Mouse (Mus musculus) heart, adult 2 months (tissue): Measurements from ENCODE around the gene Soga1. TPM values are rescaled to one million over a fixed set of nuclear protein-coding genes. Genes with fewer than 3 reads are reported as not detected.
A peak's percentile ranks its signal among the peaks of the same experiment; 100 is the strongest.

Experiments used
- DNase-seq, 2 experiments: peaks; one replicate each; pipeline ENCODE4 v3.0.0; 2021
- H3K27ac ChIP-seq: fragments of 200-600 bp; 2 replicates; pipeline ENCODE4 v1.8.1; 2022
- H3K27me3 ChIP-seq: fragments of 200-500 bp; 2 replicates; pipeline ENCODE4 v1.6.1; 2012; ENCODE audit warnings: mild to moderate bottlenecking, low read length, inconsistent platforms, mixed read lengths; ENCODE audit not compliant: control insufficient read depth, insufficient read depth
- H3K36me3 ChIP-seq: fragments of 200-500 bp; 2 replicates; pipeline ENCODE4 v1.6.1; 2012; ENCODE audit warnings: low read length, inconsistent platforms; ENCODE audit not compliant: control insufficient read depth, insufficient read depth
- H3K4me1 ChIP-seq: fragments of 200-500 bp; 2 replicates; pipeline ENCODE4 v1.6.1; 2011; ENCODE audit warnings: low read length; ENCODE audit not compliant: control insufficient read depth, insufficient read depth
- H3K4me3 ChIP-seq: fragments of 200-600 bp; 2 replicates; pipeline ENCODE4 v1.8.1; 2022
- H3K79me2 ChIP-seq: fragments of 200-500 bp; replicated peaks from 2 replicates; pipeline ENCODE4 v1.6.1; 2012; ENCODE audit warnings: mild to moderate bottlenecking, inconsistent platforms, low read length, moderate library complexity, mixed read lengths; ENCODE audit not compliant: control insufficient read depth, insufficient read depth
- H3K9ac ChIP-seq: fragments of 200-500 bp; 2 replicates; pipeline ENCODE4 v1.6.1; 2012; ENCODE audit warnings: low read depth, mild to moderate bottlenecking, control low read depth, inconsistent platforms, low read length, mixed read lengths
- CTCF ChIP-seq: fragments of 200-600 bp; IDR thresholded peaks from 2 replicates; pipeline ENCODE4 v1.8.1; 2022; ENCODE audit warnings: antibody characterized with exemption, mild to moderate bottlenecking, moderate library complexity
- EP300 ChIP-seq: fragments of 200-500 bp; IDR thresholded peaks from 2 replicates; pipeline ENCODE4 v1.6.1; 2011; ENCODE audit warnings: low read depth, low read length, control low read depth; ENCODE audit not compliant: insufficient read depth
- POLR2A ChIP-seq: fragments of 200-500 bp; IDR thresholded peaks from 2 replicates; pipeline ENCODE4 v1.6.1; 2011; ENCODE audit warnings: mild to moderate bottlenecking, low read depth, low read length, control low read depth; ENCODE audit not compliant: insufficient read depth
- WGBS: fragments of 180-500 bp; shearing (Covaris S2); methylation state at CpG from one replicate; pipeline ENCODE4 v1.1.7; 2018; 5-methylcytosine and 5-hydroxymethylcytosine counted together
- intact Hi-C: fragments of 180-260 bp; cut with DNase I; formaldehyde crosslinking; loops from one replicate; pipeline ENCODE4 v1.15.1; 2025
- polyA plus RNA-seq: library from polyadenylated mRNA; depleted of rRNA; stranded (reverse); fragments of >200 nt; gene quantifications from 2 replicates; pipeline ENCODE4 v1.2.3, GENCODE M21; 2012
- total RNA-seq, 2 experiments: library from RNA; stranded (reverse); gene quantifications; 2 replicates each; pipeline ENCODE4 v1.2.3; 2021

The Soga1 gene
- total and polyA plus RNA-seq, 3 experiments: 4.8 to 11.7 (median 10.0) TPM

DNA sequence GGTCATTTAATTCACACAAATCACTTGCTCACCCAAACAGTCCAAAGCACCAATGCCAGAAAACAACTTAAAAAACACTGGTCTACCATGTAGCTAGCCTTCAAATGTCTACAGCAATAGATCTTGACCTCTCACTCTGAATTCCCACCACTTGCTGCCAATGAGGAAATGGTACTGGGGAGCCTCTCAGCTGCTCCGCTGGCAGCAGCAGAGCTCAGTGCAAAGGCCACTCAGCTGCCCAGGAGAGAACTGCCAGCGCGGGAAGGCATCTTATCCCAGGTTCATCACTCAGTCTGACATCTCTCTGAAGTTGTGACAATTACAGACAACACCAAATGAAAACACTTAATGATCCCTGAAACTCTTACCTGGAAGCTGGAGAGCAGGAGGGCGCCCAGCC is 76.7 kb downstream of the Soga1 start:
- 90% methylated on average over 4 of the region's 4 CpGs for WGBS
- no peaks in the 10 kb centered on the region for H3K36me3 ChIP-seq
- intact Hi-C loops: no loop called here

DNA sequence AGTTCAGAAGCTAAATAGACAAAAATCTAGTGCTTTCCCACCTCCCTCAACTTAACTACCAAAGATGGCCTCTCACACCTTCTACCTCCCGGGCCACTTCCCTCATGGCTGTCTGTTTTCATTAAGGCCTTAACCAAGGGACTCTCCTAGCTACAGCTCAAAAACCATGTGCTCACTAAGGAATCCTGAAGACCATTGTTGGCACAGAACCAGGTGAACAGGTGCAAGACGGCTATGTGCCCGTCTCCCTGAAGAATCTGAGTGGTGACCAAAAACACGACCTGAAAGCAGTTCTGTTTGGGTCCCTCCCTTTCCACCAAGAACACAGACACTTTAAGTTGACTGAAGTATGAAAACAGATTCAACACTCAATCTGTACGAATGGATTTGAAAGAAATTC is 80.8 kb downstream of the Soga1 start:
- Histone ChIP-seq H3K4me3 (no peak overlapping the region), H3K27ac (no peak overlapping the region), H3K9ac (no peak overlapping the region), H3K79me2 (no peaks in the 10 kb centered on the region), H3K4me1 (no peaks in the 10 kb centered on the region), H3K36me3 (no peaks in the 10 kb centered on the region), H3K27me3 (no peaks in the 10 kb centered on the region)
- TF ChIP-seq EP300 (no peak), POLR2A (no peak), CTCF (no peak)
- no peak for DNase-seq
- 91% methylated on average over 5 of the region's 5 CpGs for WGBS
- intact Hi-C loops: loop anchor here (5.0 kb wide), 2 partner anchors 91 to 126 kb away; no protein-coding TSS in a partner anchor

More for the DNA sequence above, 76.7 kb downstream of the Soga1 start:
- peaks cover 1% of the 10 kb centered on the region for H3K4me1 ChIP-seq
- H3K27ac ChIP-seq: no peak overlapping the region
- DNase-seq: no peak
- TF ChIP-seq POLR2A: no peak
- no peak overlapping the region for H3K4me3 ChIP-seq
- H3K79me2 ChIP-seq: no peaks in the 10 kb centered on the region
- no peak overlapping the region for H3K9ac ChIP-seq
- H3K27me3 ChIP-seq: no peaks in the 10 kb centered on the region

DNA sequence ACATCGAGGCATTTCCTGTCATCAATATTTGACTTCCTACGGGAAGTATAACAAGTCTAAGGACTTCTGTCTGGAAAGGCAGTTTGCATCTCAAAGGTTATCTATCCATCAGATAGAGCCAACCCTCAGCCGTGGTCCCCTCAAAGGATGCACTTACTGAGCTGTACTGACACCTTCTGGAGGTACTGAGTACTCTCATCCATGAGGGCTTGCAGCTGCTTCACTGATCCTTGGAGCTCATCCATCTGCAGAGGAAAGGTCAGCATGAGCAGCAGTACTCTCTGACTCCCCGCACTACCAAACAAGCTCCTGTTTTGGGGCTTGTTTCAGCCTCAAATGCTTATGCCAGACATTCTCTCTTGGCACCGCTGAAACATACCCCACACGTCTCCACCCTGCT is 82.5 kb downstream of the Soga1 start:
- Histone ChIP-seq H3K4me3 (no peak overlapping the region), H3K9ac (no peak overlapping the region), H3K27ac (no peak overlapping the region), H3K79me2 (no peaks in the 10 kb centered on the region), H3K36me3 (no peaks in the 10 kb centered on the region), H3K4me1 (no peaks in the 10 kb centered on the region), H3K27me3 (no peaks in the 10 kb centered on the region)
- TF ChIP-seq EP300 (peak; percentile 61; the same call in 1 of the 2 replicates), POLR2A (no peak), CTCF (peak; percentile 79)
- peak in 1 of 2 experiments; percentile 27 for DNase-seq
- intact Hi-C loops: loop anchor here (5.0 kb wide), 2 partner anchors 89 to 124 kb away; no protein-coding TSS in a partner anchor
- WGBS: 45% methylated on average over 6 of the region's 6 CpGs

DNA sequence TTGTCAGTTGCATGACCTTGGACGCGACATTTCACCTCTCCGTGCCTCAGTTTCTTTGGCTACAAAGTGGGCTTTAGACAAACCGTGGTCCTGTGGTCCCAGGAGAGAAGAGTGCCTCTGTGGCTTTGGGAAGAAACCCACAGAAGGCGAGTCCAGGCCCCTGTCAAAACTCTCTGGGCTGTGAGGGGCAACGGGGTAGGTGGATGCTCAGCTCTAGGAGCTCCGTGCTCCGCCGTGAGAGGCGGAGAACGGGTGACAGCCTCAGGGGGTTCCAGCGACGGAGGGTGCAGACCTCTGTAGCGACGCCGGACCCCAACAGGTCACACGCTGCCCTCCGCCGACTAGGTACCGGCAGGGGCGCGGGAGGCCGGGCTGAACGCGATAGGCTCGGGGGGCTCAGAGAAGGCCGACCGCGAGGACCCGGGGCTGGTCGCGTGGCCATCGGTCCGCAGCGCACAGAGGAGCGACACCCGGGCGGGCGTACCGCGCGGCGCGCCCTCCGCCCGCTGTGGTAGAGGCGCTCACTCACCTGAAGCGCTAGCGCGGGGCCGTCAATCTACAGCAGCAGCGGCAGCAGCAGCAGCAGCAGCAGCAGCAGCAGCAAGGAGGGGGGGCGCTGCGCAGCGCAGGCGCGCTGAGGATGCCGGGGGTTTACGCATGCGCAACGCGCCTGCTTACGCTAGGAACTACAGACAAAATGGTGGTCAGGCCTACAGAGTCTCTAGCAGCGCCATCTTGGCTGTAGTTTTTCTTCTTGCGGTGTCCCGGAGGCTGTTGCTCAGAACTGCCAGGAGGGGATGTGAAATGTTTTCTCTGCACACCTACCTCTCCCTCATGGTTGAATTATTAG is 87.4 kb downstream of the Soga1 start, which contains the start of gene Ndrg3:
Gene Ndrg3 (minus strand): TSS at position 587 of the 850 bp plus-strand sequence.
- intact Hi-C loops: no loop called here

DNA sequence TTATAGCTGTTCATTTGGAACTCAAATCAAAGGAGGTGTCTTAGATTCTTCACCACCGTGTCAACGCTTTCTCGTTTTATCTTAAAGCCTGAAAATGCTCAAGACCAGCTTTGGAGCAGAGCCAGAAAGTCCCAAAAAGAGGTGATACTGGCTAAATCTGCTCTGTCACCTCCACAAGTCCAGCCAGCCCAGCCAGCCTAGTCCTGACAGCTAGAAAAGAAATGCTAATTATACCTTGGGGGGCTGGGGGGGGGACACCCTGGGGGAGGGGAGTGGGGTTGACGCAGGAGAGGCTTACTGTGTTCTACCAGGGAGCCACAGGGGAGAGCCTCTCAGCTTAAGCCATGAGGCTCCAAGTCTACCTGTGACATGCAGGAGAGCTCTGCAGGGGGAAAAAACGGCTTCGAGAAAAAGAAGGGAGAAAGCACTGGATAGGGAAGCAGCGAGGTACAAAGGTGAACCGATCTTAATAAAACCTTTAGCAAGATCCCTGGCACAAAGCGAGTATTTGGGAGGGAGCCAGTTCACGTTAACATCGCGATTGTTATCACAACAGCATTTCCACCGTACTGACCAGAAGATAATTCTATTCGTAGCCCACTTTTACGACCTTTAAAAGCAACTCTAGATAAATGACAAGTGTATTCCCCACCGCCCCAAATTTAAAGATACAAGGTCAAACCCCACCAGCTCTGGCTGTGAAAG is 88.2 kb downstream of the Soga1 start:
- TF ChIP-seq CTCF (peak; percentile 26), EP300 (no peak)

More for the DNA sequence above, 87.4 kb downstream of the Soga1 start, which contains the start of gene Ndrg3:
- Histone ChIP-seq H3K36me3 (no peaks in the 10 kb centered on the region), H3K4me1 (no peaks in the 10 kb centered on the region), H3K27ac (peak within 1 kb of the TSS; percentile 90), H3K4me3 (peak within 1 kb of the TSS; percentile 95), H3K27me3 (no peaks in the 10 kb centered on the region), H3K9ac (peak within 1 kb of the TSS; percentile 92), H3K79me2 (peaks cover 2% of the 10 kb centered on the region; the same call in 1 of the 2 replicates)
- peak; percentile 95 to 98 for DNase-seq
- TF ChIP-seq EP300 (0 out of 2 replicates have a peak, but pooled peaks have one; percentile 23), POLR2A (no peak), CTCF (peak; percentile 69)
- WGBS: under 1% methylated on average over 66 of the region's 66 CpGs

DNA sequence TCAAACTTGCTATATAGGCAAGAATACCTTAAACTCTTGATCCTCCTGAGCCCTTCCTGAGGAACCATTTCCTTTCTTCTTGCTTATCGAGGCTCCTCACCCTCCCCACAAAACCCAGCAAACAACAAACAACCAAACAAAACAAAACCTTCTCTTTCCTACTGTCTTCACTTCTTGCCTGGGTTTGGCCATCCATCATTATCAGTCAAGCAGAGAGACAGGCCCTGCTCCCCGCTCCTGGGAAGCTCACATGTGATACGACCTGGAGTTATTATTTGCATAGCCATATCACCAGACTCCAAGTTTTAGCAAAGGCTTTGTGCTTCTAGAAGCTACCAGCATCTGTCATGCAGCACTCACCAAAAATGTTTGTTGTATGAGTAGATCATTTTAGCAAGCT is 91.7 kb downstream of the Soga1 start:
- Histone ChIP-seq H3K4me1 (peaks cover 4% of the 10 kb centered on the region; the same call in 1 of the 2 replicates), H3K79me2 (peaks cover 2% of the 10 kb centered on the region), H3K27ac (no peak overlapping the region), H3K36me3 (peaks cover 7% of the 10 kb centered on the region), H3K4me3 (no peak overlapping the region), H3K27me3 (no peaks in the 10 kb centered on the region), H3K9ac (no peak overlapping the region)
- TF ChIP-seq CTCF: no peak
- TF ChIP-seq POLR2A: no peak
- no peak for TF ChIP-seq EP300
- WGBS: 61% methylated on average over 3 of the region's 3 CpGs
- intact Hi-C loops: no loop called here
- DNase-seq: no peak

More for the DNA sequence above, 88.2 kb downstream of the Soga1 start:
- no peaks in the 10 kb centered on the region for H3K36me3 ChIP-seq
- peak overlapping the region; percentile 95 for H3K4me3 ChIP-seq
- H3K9ac ChIP-seq: peak overlapping the region; percentile 92
- 8% methylated on average over 16 of the region's 16 CpGs for WGBS
- DNase-seq: no peak
- H3K79me2 ChIP-seq: peaks cover 2% of the 10 kb centered on the region; the same call in 1 of the 2 replicates
- H3K27me3 ChIP-seq: no peaks in the 10 kb centered on the region
- H3K4me1 ChIP-seq: no peaks in the 10 kb centered on the region
- intact Hi-C loops: no loop called here
- peak overlapping the region; percentile 90 for H3K27ac ChIP-seq
